Mouse (Mus musculus): ENCODE measurements around the gene Bhmt2. TPM values are rescaled to one million over a fixed set of nuclear protein-coding genes. Genes with fewer than 3 reads are reported as not detected.

Bhmt2 gene
- polyA plus RNA-seq, 1 experiment from 2014 or later = 162 TPM

GRCm38 (mm10) chr13:93612660-93613607 is 61.2 kb downstream of the Bhmt2 start:
- WGBS (ENCODE audit: insufficient replicate concordance) = 54% methylated on average over 19 of the region's 19 CpGs
- no peak overlapping the region for H3K4me3 ChIP-seq (ENCODE audit: low read depth, low read length)
- no peaks in the 10 kb centered on the region for H3K36me3 ChIP-seq (replicated peaks; ENCODE audit: insufficient read depth, low read length)
- H3K9me3 ChIP-seq (ENCODE audit: low read length) = no peaks in the 10 kb centered on the region
- ATAC-seq = no peak
- no peak overlapping the region for H3K9ac ChIP-seq (replicated peaks)
- H3K27me3 ChIP-seq (ENCODE audit: insufficient read depth, low read length) = no peaks in the 10 kb centered on the region
- peak; percentile 72 for DNase-seq
- no peak overlapping the region for H3K27ac ChIP-seq (ENCODE audit: low read depth)
- no peaks in the 10 kb centered on the region for H3K4me1 ChIP-seq (ENCODE audit: insufficient read depth)
- no peak overlapping the region for H3K4me2 ChIP-seq (ENCODE audit: low read depth, low read length)
- TF ChIP-seq EP300 (IDR thresholded peaks at IDR 0.05; ENCODE audit: low read depth) = no peak
- TF ChIP-seq CTCF (IDR thresholded peaks at IDR 0.05; ENCODE audit: low read depth) = peak; percentile 89

- no peak for TF ChIP-seq EP300 (IDR thresholded peaks at IDR 0.05; ENCODE audit: low read depth)
- TF ChIP-seq CTCF (IDR thresholded peaks at IDR 0.05; ENCODE audit: low read depth) = no peak
- WGBS (ENCODE audit: insufficient replicate concordance) = 81% methylated on average over 2 of the region's 2 CpGs
- H3K9ac ChIP-seq (replicated peaks) = no peak overlapping the region
- DNase-seq (no peak), ATAC-seq (no peak)
- H3K4me1 ChIP-seq (ENCODE audit: insufficient read depth) = no peaks in the 10 kb centered on the region
- H3K9me3 ChIP-seq (ENCODE audit: low read length) = no peaks in the 10 kb centered on the region
- H3K4me3 ChIP-seq (ENCODE audit: low read depth, low read length) = no peak overlapping the region
- no peak overlapping the region for H3K4me2 ChIP-seq (ENCODE audit: low read depth, low read length)
- no peaks in the 10 kb centered on the region for H3K36me3 ChIP-seq (replicated peaks; ENCODE audit: insufficient read depth, low read length)
- H3K27ac ChIP-seq (ENCODE audit: low read depth) = no peak overlapping the region
- no peaks in the 10 kb centered on the region for H3K27me3 ChIP-seq (ENCODE audit: insufficient read depth, low read length)
Observed at GRCm38 (mm10) chr13:93608476-93608875, 65.6 kb downstream of the Bhmt2 start.

- no peak for TF ChIP-seq EP300 (IDR thresholded peaks at IDR 0.05; ENCODE audit: low read depth)
- no peak for TF ChIP-seq CTCF (IDR thresholded peaks at IDR 0.05; ENCODE audit: low read depth)
- H3K27ac ChIP-seq (ENCODE audit: low read depth) = no peak overlapping the region
- no peaks in the 10 kb centered on the region for H3K27me3 ChIP-seq (ENCODE audit: insufficient read depth, low read length)
- no peaks in the 10 kb centered on the region for H3K9me3 ChIP-seq (ENCODE audit: low read length)
- H3K4me1 ChIP-seq (ENCODE audit: insufficient read depth) = no peaks in the 10 kb centered on the region
- no peak overlapping the region for H3K4me3 ChIP-seq (ENCODE audit: low read depth, low read length)
- H3K9ac ChIP-seq (replicated peaks) = no peak overlapping the region
- DNase-seq (no peak), ATAC-seq (no peak)
- H3K36me3 ChIP-seq (replicated peaks; ENCODE audit: insufficient read depth, low read length) = no peaks in the 10 kb centered on the region
- 86% methylated on average over 3 of the region's 3 CpGs for WGBS (ENCODE audit: insufficient replicate concordance)
- H3K4me2 ChIP-seq (ENCODE audit: low read depth, low read length) = no peak overlapping the region
Observed at GRCm38 (mm10) chr13:93607701-93608100, 66.4 kb downstream of the Bhmt2 start.

GRCm38 (mm10) chr13:93606868-93607578 is 67.1 kb downstream of the Bhmt2 start:
- H3K36me3 ChIP-seq (replicated peaks; ENCODE audit: insufficient read depth, low read length) = no peaks in the 10 kb centered on the region
- no peak for TF ChIP-seq EP300 (IDR thresholded peaks at IDR 0.05; ENCODE audit: low read depth)
- TF ChIP-seq CTCF (IDR thresholded peaks at IDR 0.05; ENCODE audit: low read depth) = no peak
- ATAC-seq = no peak
- no peak overlapping the region for H3K4me3 ChIP-seq (ENCODE audit: low read depth, low read length)
- no peak for DNase-seq
- 70% methylated on average over 13 of the region's 13 CpGs for WGBS (ENCODE audit: insufficient replicate concordance)
- no peaks in the 10 kb centered on the region for H3K4me1 ChIP-seq (ENCODE audit: insufficient read depth)
- H3K4me2 ChIP-seq (ENCODE audit: low read depth, low read length) = no peak overlapping the region
- no peaks in the 10 kb centered on the region for H3K9me3 ChIP-seq (ENCODE audit: low read length)
- no peak overlapping the region for H3K27ac ChIP-seq (ENCODE audit: low read depth)
- H3K9ac ChIP-seq (replicated peaks) = no peak overlapping the region
- H3K27me3 ChIP-seq (ENCODE audit: insufficient read depth, low read length) = no peaks in the 10 kb centered on the region

Other genes starting within 250 kb of the Bhmt2 start
- gene Jmy, start 174.5 kb downstream of the Bhmt2 start, polyA plus RNA-seq (2015; fragmentation: Nextera tagmentation; extraction: Ambion mirVana) = 2.7 and 2.8 TPM in 2 replicates
- 2,026 and 2,087 TPM in 2 replicates for gene Bhmt, start 36.3 kb downstream of the Bhmt2 start, polyA plus RNA-seq (2015; fragmentation: Nextera tagmentation; extraction: Ambion mirVana)
- gene Dmgdh, start 131 bp upstream of the Bhmt2 start, polyA plus RNA-seq (2015; fragmentation: Nextera tagmentation; extraction: Ambion mirVana) = 67.3 and 69.2 TPM in 2 replicates
- gene Arsb, start 97.3 kb upstream of the Bhmt2 start, polyA plus RNA-seq (2015; fragmentation: Nextera tagmentation; extraction: Ambion mirVana) = 3.3 and 4.1 TPM in 2 replicates

Data from liver, postnatal 0 days (tissue).